Mouse (Mus musculus): ENCODE results near the gene 1700011L22Rik. TPM values are rescaled to one million over a fixed set of nuclear protein-coding genes. Genes with fewer than 3 reads are reported as not detected.

1700011L22Rik gene
- total RNA-seq, 2 experiments from 2014 or later: not detected

DNA sequence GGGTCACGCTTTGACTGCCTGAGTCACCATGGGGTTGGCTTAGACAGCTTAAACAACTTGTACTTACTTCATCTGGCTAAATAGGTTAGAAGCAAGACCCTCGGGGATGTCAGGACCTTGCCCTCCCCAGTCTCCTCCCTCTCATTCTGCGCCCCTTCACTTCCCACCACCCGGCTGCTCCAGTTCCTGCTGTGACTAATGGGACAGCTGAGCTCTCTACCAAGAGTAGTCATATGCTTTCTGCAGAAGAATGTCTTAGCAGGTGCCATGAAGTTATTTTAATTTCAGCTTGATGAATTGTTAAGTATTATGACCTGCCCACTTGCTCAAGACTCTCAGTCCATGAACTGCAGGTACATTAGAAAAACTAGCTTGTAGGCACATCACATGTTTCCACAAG, 51.9 kb downstream of the 1700011L22Rik start:
- intact Hi-C loops (cut with DNase I): no loop called here

DNA sequence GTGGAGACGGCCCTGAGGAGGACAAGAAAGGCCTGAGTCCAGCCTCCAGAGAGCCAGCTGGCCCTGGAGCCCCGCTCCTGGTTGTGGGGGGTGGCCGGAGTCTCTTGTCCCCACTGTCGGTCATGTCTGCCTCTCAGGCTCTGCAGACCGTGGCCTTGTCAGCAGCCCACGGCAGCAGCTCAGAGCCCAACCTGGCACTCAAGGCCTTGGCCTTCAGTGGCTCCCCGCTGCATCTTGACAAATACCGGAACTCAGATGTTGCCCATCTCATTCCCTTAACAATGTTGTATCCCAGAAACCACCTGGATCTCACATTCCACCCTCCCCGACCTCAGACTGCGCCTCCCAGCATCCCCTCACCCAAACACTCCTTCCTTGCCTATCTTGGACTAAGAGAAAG, 58.3 kb downstream of the 1700011L22Rik start:
- intact Hi-C loops (cut with DNase I): no loop called here
- DNase-seq (ENCODE audit: low spot score in 2 of 2): no peak

More for the DNA sequence above, 51.9 kb downstream of the 1700011L22Rik start:
- no peak for DNase-seq (ENCODE audit: low spot score in 2 of 2)

- DNase-seq (ENCODE audit: low spot score in 2 of 2): no peak
- intact Hi-C loops (cut with DNase I): no loop called here
These were observed 62.9 kb downstream of the 1700011L22Rik start for GRCm38 (mm10) chr8:79185488-79185887.

DNA sequence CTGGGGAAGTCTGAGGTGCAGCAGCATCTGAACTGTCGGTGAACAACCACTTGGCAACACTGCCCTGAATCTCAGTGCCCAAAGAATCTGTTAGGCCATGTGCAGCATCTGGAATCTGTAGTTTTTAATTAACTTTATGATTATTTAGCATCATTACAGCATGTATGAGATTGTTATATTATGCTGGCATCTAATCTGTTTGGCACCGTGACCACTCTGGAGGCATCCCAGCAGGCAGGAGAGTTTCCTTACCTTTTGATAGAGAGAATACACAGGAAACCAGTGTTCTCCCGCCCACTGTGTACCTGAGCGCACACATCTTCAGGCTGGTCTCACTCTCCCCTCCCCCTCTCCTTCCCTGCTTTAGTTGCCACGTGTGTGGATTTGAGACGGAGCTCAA, 68.7 kb downstream of the 1700011L22Rik start:
- peak in 1 of 2 experiments; percentile 23 for DNase-seq (ENCODE audit: low spot score in 2 of 2)
- intact Hi-C loops (cut with DNase I): no loop called here

GRCm38 (mm10) chr8:79175991-79176390, 72.4 kb downstream of the 1700011L22Rik start:
- no peak for DNase-seq (ENCODE audit: low spot score in 2 of 2)
- intact Hi-C loops (cut with DNase I): no loop called here

DNA sequence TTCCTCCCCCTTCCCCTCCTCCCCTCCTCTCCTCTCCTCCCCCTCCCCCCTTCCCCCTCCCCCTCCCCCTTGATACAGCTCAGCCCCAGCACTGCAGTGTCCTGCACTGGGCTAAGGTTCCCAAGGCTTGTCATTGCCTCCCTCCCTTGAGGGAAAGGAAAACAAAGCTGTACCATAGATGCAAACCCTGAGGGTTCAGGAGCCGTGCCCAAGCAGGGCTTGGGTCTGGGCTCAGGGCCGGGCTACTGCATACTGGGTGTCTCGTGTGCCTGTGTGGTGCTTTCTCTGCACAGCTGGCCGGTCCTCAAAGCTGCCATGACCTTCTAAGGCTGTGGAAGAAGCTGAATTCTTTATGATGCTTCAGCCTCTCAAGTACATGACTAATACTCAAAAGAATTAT, 74.8 kb downstream of the 1700011L22Rik start:
- intact Hi-C loops (cut with DNase I): no loop called here
- no peak for DNase-seq (ENCODE audit: low spot score in 2 of 2)

- intact Hi-C loops (cut with DNase I): no loop called here
- DNase-seq (ENCODE audit: low spot score in 2 of 2): no peak
These were observed 83.1 kb downstream of the 1700011L22Rik start for GRCm38 (mm10) chr8:79165276-79165675.

GRCm38 (mm10) chr8:79164336-79164735, 84.0 kb downstream of the 1700011L22Rik start:
- intact Hi-C loops (cut with DNase I): no loop called here
- DNase-seq (ENCODE audit: low spot score in 2 of 2): no peak

GRCm38 (mm10) chr8:79162533-79163308, 85.6 kb downstream of the 1700011L22Rik start:
- intact Hi-C loops (cut with DNase I): no loop called here
- DNase-seq (ENCODE audit: low spot score in 2 of 2): peak; percentile 56 to 81

GRCm38 (mm10) chr8:79161172-79161778, 87.1 kb downstream of the 1700011L22Rik start:
- intact Hi-C loops (cut with DNase I): no loop called here
- DNase-seq (ENCODE audit: low spot score in 2 of 2): no peak

Other genes with a start within 250 kb of the 1700011L22Rik start
- gene Zfp827, start 220.1 kb downstream of the 1700011L22Rik start, total RNA-seq (2021): 10 to 100 TPM; 37.4 to 40.1 TPM
- 10 to 100 TPM; 22.1 to 24.2 TPM for gene Mmaa, start 46.4 kb upstream of the 1700011L22Rik start, total RNA-seq (2021)
- 10 to 100 TPM; 31.6 to 33.7 TPM for gene Smad1, start 150.9 kb upstream of the 1700011L22Rik start, total RNA-seq (2021)